Mouse (Mus musculus) C2C12 (cell line): ENCODE measurements around the gene B4galnt1. TPM values are rescaled to one million over a fixed set of nuclear protein-coding genes. Genes with fewer than 3 reads are reported as not detected.

Source experiments
- H3K27me3 ChIP-seq: one replicate; pipeline ENCODE4 v1.6.1; 2011; ENCODE audit not compliant: control insufficient read depth, insufficient read depth, insufficient read length
- H3K36me3 ChIP-seq: one replicate; pipeline ENCODE4 v1.6.1; 2011; ENCODE audit not compliant: control insufficient read depth, insufficient read depth
- H3K4me3 ChIP-seq: one replicate; pipeline ENCODE4 v1.5.1; 2011; ENCODE audit warnings: mild to moderate bottlenecking, control low read depth; ENCODE audit not compliant: poor library complexity, insufficient read depth, severe bottlenecking
- H3K79me2 ChIP-seq: one replicate; pipeline ENCODE4 v1.6.1; 2011; ENCODE audit not compliant: control insufficient read depth, insufficient read depth
- H3K79me3 ChIP-seq: one replicate; pipeline ENCODE4 v1.6.1; 2011; ENCODE audit warnings: low read depth, control low read depth
- H3ac ChIP-seq: one replicate; pipeline ENCODE3; 2011; ENCODE audit warnings: low read depth; ENCODE audit not compliant: control insufficient read depth, insufficient read length
- CEBPB ChIP-seq: IDR thresholded peaks from one replicate; pipeline ENCODE4 v1.6.1; 2011; ENCODE audit warnings: low read depth, mild to moderate bottlenecking, control low read depth, moderate library complexity
- CTCF ChIP-seq: IDR thresholded peaks from one replicate; pipeline ENCODE4 v1.5.1; 2011; ENCODE audit not compliant: control insufficient read depth, insufficient read depth, insufficient read length
- FOSL1 ChIP-seq: IDR thresholded peaks from one replicate; pipeline ENCODE4 v1.8.0; 2011; ENCODE audit warnings: mild to moderate bottlenecking, low read length; ENCODE audit not compliant: poor library complexity, insufficient read depth, severe bottlenecking
- MAX ChIP-seq: IDR thresholded peaks from one replicate; pipeline ENCODE4 v1.6.1; 2011; ENCODE audit warnings: mild to moderate bottlenecking, control low read depth
- MYOD1 ChIP-seq: IDR thresholded peaks from one replicate; pipeline ENCODE4 v1.6.1; 2011; ENCODE audit warnings: low read depth; ENCODE audit not compliant: control insufficient read depth, insufficient read length
- MYOG ChIP-seq: IDR thresholded peaks from one replicate; pipeline ENCODE4 v1.6.1; 2011; ENCODE audit not compliant: control insufficient read depth, insufficient read length; ENCODE audit errors: extremely low read depth
- USF1 ChIP-seq: IDR thresholded peaks from one replicate; pipeline ENCODE4 v1.6.1; 2011; ENCODE audit warnings: low read depth, mild to moderate bottlenecking, control low read depth, moderate library complexity
- long read RNA-seq, 2 experiments: library from polyadenylated mRNA; unstranded; transcript quantifications; one replicate each; pipeline ENCODE4 v2.0.0; 2019 to 2020
- polyA plus RNA-seq: library from polyadenylated mRNA; unstranded; fragments of >200 nt; fragmentation: generic; extraction: Trizol; gene quantifications from one replicate; pipeline ENCODE4 v1.2.1, GENCODE M21; 2012; ENCODE audit warnings: missing spikeins

The B4galnt1 gene
- 23.8 TPM for polyA plus RNA-seq
- long read RNA-seq, experiment 1, transcript B4galnt1-201 (11 exons, 2,395 nt): major isoform, 17 of 33 reads
- long read RNA-seq, experiment 1, partial matches to known transcripts: 7 of 33 reads
- long read RNA-seq, experiment 1, other reads (novel, unspliced or antisense): 5 of 33 reads
- long read RNA-seq, experiment 2, transcript B4galnt1-201 (11 exons, 2,395 nt): major isoform, 91 of 188 reads
- long read RNA-seq, experiment 2, transcript B4galnt1-202 (10 exons, 2,212 nt): minor isoform, 6 of 188 reads
- long read RNA-seq, experiment 2, partial matches to known transcripts: 60 of 188 reads
- long read RNA-seq, experiment 2, other reads (novel, unspliced or antisense): 29 of 188 reads

DNA sequence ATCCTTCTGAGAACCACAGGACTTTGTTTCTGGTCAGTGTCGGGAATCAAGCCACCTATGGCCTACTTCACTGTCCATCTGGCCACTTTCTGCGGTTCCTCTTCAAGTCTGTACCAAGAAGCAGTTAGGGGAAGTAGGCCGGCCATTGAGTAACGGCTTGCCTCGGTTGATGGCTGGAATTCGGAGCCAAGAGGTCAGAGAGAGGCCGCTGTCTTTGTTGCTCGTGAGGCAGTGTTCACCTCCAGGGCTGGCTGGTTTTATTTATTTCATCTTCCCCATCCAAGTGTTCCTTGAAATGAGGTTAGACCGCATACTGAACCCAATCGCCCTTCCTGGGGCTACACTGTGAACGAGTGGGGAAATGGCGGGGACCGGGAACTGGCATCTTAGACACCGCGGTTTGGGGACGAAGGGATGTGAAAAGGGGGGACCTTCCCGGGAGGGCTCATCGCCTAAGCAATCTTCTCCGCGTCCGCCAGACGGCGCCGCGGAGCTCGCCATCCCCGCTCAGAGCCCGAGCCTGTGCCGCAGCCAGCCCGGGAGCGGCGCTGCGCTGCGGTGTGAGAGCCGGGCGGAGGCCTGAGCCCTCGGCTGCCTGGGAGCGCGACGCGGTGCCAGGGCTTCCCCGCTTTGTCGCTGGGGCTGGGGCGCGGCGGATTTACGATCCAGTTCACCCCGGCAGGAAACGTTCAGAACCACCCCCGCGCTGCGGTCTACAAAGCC is at the start of gene B4galnt1:
B4galnt1 (plus strand) TSS at position 595 of the 723 bp plus-strand sequence.
- TF ChIP-seq MYOG (no peak), MYOD1 (no peak), MAX (no peak), FOSL1 (no peak), CEBPB (no peak), CTCF (peak; percentile 98)
- Histone ChIP-seq H3ac (peak within 1 kb of the TSS; percentile 57), H3K36me3 (no peaks in the 10 kb centered on the region), H3K79me2 (no peaks in the 10 kb centered on the region), H3K4me3 (peak within 1 kb of the TSS; percentile 29), H3K79me3 (no peaks in the 10 kb centered on the region), H3K27me3 (no peaks in the 10 kb centered on the region)

DNA sequence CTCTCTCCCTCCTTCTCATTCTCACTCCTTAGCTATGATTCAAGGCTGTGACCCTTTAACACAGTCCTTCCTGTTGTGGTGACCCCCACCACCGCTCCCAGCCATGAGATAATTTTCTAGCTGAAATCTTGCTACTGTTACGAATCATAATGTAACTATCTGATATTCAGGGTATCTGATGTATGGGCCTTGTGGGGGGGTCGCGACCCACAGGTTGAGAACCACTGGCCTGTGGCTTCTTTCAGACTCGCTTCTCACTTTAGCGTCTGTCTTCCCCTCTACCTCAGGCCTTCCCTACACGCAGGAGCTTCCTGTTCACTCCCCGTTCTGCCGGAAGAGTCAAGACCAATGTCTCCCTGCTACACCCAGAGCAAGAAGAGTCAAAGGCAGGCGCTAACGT is 46.6 kb upstream of the B4galnt1 start:
- TF ChIP-seq MYOG (no peak), MAX (no peak)
- no peak overlapping the region for H3K4me3 ChIP-seq
- H3K36me3 ChIP-seq: peaks cover 29% of the 10 kb centered on the region
- H3K79me2 ChIP-seq: no peaks in the 10 kb centered on the region
- H3K27me3 ChIP-seq: no peaks in the 10 kb centered on the region
- no peak overlapping the region for H3ac ChIP-seq
- no peaks in the 10 kb centered on the region for H3K79me3 ChIP-seq

DNA sequence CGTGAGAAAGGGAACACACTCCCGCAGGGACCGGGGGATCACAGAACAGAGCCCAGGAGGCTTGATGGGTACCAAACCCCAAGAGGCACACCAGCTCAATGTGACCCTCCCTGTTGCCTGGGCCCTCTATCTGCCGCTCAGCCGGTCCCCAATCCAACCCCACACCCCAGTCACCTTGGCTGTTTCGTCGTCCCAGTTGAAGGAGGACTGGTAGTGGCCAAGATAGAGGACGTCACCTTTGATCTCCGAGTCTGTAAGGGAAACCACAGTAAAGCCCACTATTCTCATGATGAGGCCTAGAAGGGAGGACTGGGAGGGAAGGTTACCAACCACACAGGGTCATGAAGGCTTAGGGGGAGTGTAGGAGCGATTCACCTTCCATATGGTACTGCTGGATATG is 45.8 kb upstream of the B4galnt1 start:
- Histone ChIP-seq H3K4me3 (no peak overlapping the region), H3K79me2 (no peaks in the 10 kb centered on the region), H3K27me3 (no peaks in the 10 kb centered on the region), H3K36me3 (peaks cover 29% of the 10 kb centered on the region), H3ac (no peak overlapping the region), H3K79me3 (no peaks in the 10 kb centered on the region)
- TF ChIP-seq FOSL1 (no peak), MAX (no peak), USF1 (no peak), CEBPB (no peak), MYOG (no peak), MYOD1 (no peak), CTCF (no peak)

DNA sequence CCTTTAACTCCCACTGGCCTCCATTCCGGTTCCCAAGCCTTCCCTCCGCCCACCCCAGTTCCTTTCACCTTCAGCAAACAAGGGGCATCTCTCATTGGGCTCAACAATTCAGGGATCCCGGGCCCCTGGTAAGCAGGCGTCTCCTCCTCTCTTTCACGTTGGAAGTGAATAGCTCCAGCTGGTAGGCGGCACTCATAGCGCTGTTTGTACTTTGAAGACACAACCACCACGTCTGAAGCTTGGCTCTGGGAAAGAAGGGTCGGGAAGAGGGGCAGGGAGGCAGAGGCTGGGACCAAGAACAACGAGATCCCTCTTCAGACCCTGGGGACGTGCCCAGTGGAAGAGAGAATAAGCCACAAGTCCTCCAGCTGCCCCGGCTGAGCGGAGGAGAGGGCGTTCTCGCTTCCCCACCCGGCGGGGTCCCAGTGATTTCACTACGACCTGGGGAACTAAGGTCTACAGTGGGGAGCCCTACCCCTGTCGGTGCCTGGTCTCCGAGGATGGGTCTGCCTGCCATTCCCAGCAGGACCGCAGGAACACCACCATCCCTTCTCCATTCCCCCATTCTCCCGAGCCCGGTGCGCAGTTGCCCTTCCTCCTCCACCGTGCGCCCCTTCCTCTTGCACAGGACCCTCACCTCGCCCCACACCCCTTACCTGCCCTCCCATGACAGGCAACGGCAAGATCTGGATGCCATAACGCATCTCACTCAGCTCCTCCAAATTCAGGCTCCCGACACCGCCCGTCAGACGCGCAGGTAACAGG is 44.5 kb upstream of the B4galnt1 start:
- peaks cover 26% of the 10 kb centered on the region for H3K36me3 ChIP-seq
- no peaks in the 10 kb centered on the region for H3K27me3 ChIP-seq
- no peaks in the 10 kb centered on the region for H3K79me2 ChIP-seq
- peak overlapping the region; percentile 90 for H3K4me3 ChIP-seq
- H3ac ChIP-seq: peak overlapping the region; percentile 88
- no peaks in the 10 kb centered on the region for H3K79me3 ChIP-seq
- no peak for TF ChIP-seq FOSL1
- no peak for TF ChIP-seq MYOG
- TF ChIP-seq USF1: no peak
- no peak for TF ChIP-seq MAX
- TF ChIP-seq MYOD1: no peak
- TF ChIP-seq CTCF: no peak
- TF ChIP-seq CEBPB: no peak

DNA sequence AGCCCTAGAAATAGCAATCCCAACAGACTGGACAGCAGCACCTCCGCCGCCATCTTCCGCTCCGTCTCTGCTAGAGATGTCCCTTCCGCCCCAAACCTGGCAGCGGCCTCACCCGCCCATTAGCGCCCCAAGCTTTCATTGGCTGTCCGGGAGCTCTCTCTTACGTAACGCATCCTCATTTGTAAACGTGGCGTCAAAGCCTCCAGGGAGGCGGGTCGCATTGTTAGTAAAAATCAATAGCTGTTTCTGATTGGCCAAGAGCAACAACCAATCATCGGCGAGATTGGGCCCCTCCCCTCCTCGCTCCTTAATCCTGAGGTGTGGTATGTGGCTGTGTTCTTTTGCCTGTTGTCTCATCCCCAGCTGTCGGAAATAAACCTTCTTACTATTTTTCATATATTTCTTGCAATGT is 44.0 kb upstream of the B4galnt1 start, which contains the start of gene Os9:
Os9 (minus strand) TSS at position 66 of the 412 bp plus-strand sequence.
- TF ChIP-seq FOSL1 (no peak), USF1 (no peak), MYOD1 (no peak), CEBPB (peak; percentile 30)
- Histone ChIP-seq H3K79me3 (no peaks in the 10 kb centered on the region), H3K4me3 (peak within 1 kb of the TSS; percentile 90)

More for the DNA sequence above, 44.0 kb upstream of the B4galnt1 start, which contains the start of gene Os9:
- Histone ChIP-seq H3K79me2 (no peaks in the 10 kb centered on the region), H3K27me3 (no peaks in the 10 kb centered on the region), H3ac (peak within 1 kb of the TSS; percentile 88), H3K36me3 (peaks cover 20% of the 10 kb centered on the region)
